Mouse (Mus musculus) embryonic fibroblast, embryonic 13.5 days (primary cell): ENCODE measurements around the gene Cyp2w1.

Experiments used
- CTCF ChIP-seq: IDR thresholded peaks from 2 replicates; pipeline ENCODE4 v1.5.1; 2011; ENCODE audit warnings: mild to moderate bottlenecking, control low read depth, low read length, moderate library complexity, borderline replicate concordance; ENCODE audit not compliant: insufficient read depth
- POLR2A ChIP-seq: IDR thresholded peaks from 2 replicates; pipeline ENCODE4 v1.6.1; 2011; ENCODE audit warnings: low read depth, mild to moderate bottlenecking, control low read depth, low read length, moderate library complexity

DNA sequence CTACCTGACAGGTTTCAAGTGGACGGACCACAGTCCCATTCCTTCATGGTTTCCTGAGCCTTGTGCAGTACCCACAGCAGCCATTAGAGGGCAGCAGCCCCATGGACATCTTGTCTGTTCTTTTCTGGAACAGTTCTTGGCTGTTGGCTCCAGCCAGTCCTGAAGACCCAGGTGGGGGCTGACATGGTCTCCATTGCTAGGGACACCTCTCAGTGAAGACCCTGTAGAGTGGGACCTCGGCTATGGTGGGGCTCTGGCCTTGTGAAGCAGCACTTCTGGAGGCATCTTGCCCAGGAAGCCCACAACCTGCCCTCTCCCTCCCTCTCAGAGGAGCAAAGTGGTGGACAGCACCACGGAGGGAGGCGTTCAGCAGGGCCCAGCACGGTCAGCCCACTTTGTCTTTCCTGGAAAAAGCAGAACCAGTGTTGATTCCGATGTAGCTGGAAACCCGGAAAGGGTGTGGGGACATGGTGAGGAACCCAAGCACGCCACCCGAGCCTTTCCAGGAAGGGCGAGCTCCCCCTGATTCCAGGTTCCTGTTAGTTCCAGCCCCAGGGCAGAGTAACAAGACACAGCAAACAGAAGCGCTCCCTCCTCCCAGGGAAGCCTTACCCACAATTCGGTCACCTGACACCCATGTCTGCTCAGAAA, 12.0 kb downstream of the Cyp2w1 start:
- TF ChIP-seq CTCF (peak; percentile 94), POLR2A (no peak)
